Mouse (Mus musculus): ENCODE data around the gene Zeb2.

GRCm38 (mm10) chr2:45040706-45041312, 76.4 kb downstream of the Zeb2 start:
- TF ChIP-seq CTCF (conservative IDR thresholded peaks at IDR 0.05; ENCODE audit: insufficient read depth, insufficient read length, low read depth, low read length) (no peak), POLR2A (IDR thresholded peaks at IDR 0.05; ENCODE audit: low read depth, low read length) (no peak)
